In genomic region chr9:69456406-69457075, GRCm38 (mm10) we compare ENCODE assay signal across 11 mouse cellular contexts. TPM values are rescaled to one million over a fixed set of nuclear protein-coding genes. Genes with fewer than 3 reads are reported as not detected.
DNase-seq lines count a peak whose midpoint lies in the region; ATAC-seq lines count a peak whose summit lies in the region.
"Had no signal": no experiment of that assay in that cellular context is flagged by ENCODE, and none has a peak within 500 bp of the region (broad histone marks: within the 10 kb centered on the region; RNA-seq: fewer than 3 reads in every experiment).

No protein-coding gene starts in this region.

- 0 out of 2 replicates have a peak overlapping the region, but pooled peaks have one; percentile 13 for H3K9ac ChIP-seq in kidney, embryonic 16.5 days (replicated peaks; ENCODE audit: low read length)
- 0 out of 2 replicates have a peak overlapping the region, but pooled peaks have one; percentile 95 for H3K9ac ChIP-seq in heart, embryonic 14.5 days (ENCODE audit: low read length)
- no peak overlapping the region for H3K9ac ChIP-seq in neural tube, embryonic 13.5 days
- H3K9ac ChIP-seq: forebrain, embryonic 13.5 days had no signal

- H3K4me2 ChIP-seq in kidney, embryonic 16.5 days (replicated peaks; ENCODE audit: low read depth, low read length) = peak overlapping the region; percentile 73
- H3K4me2 ChIP-seq in heart, embryonic 14.5 days (ENCODE audit: low read length) = peak overlapping the region; percentile 74
- peak overlapping the region; percentile 59; the same call in 1 of the 2 replicates for H3K4me2 ChIP-seq in neural tube, embryonic 13.5 days
- H3K4me2 ChIP-seq: forebrain, embryonic 13.5 days had no signal

- H3K27me3 ChIP-seq in kidney, embryonic 16.5 days (ENCODE audit: insufficient read depth, low read length) = no peaks in the 10 kb centered on the region
- H3K27me3 ChIP-seq in heart, embryonic 14.5 days (ENCODE audit: control insufficient read depth, insufficient read depth, low read length) = no peaks in the 10 kb centered on the region
- H3K27me3 ChIP-seq in neural tube, embryonic 13.5 days = peaks cover 43% of the 10 kb centered on the region

- H3K4me1 ChIP-seq in kidney, embryonic 16.5 days (ENCODE audit: insufficient read depth, low read length) = peaks cover 66% of the 10 kb centered on the region
- H3K4me1 ChIP-seq in heart, embryonic 14.5 days (ENCODE audit: control insufficient read depth in 2 of 2, insufficient read depth in 2 of 2, low read length in 2 of 2) = peaks cover 36 to 64% of the 10 kb centered on the region in 2 experiments
- H3K4me1 ChIP-seq in neural tube, embryonic 13.5 days (replicated peaks) = peaks cover 57% of the 10 kb centered on the region

- no peak for DNase-seq in kidney, postnatal 10 days
- DNase-seq in adipocyte (ENCODE audit: low spot score) = peak; percentile 44
- no peak for DNase-seq in frontal cortex, postnatal 36 days (ENCODE audit: low spot score in 2 of 2)
- DNase-seq: left cerebral cortex, postnatal 4 days; midbrain, embryonic 14.5 days; thymus, adult 2 months had no signal

- no peak for ATAC-seq in kidney, embryonic 16.5 days (ENCODE audit: low FRiP score, low TSS enrichment)
- ATAC-seq in heart, embryonic 14.5 days (ENCODE audit: insufficient number of reproducible peaks, insufficient read depth, low FRiP score, low read depth) = no peak
- no peak for ATAC-seq in neural tube, embryonic 13.5 days (ENCODE audit: low read depth)
- ATAC-seq in activated CD4-positive, CD25-positive, alpha-beta regulatory T cell, adult 4 months = no peak
- ATAC-seq: forebrain, embryonic 13.5 days had no signal

- 73% methylated on average over 15 of the region's 15 CpGs for WGBS in kidney, embryonic 16.5 days
- 64% methylated on average over 15 of the region's 15 CpGs for WGBS in heart, embryonic 14.5 days
- 82% methylated on average over 15 of the region's 15 CpGs for WGBS in neural tube, embryonic 13.5 days

- peak overlapping the region; percentile 87 for H3K27ac ChIP-seq in kidney, embryonic 16.5 days (ENCODE audit: low read length)
- H3K27ac ChIP-seq in heart, embryonic 14.5 days (replicated peaks in 1 of 2; ENCODE audit: control insufficient read depth in 1 of 2, insufficient read depth in 1 of 2, low read depth in 2 of 2, low read length in 2 of 2) = peak overlapping the region; percentile 40 to 87; a peak in 3 of 4 replicates
- no peak overlapping the region for H3K27ac ChIP-seq in neural tube, embryonic 13.5 days (replicated peaks)
- H3K27ac ChIP-seq: forebrain, embryonic 13.5 days had no signal

- H3K4me3 ChIP-seq in kidney, embryonic 16.5 days (ENCODE audit: low read length) = no peak overlapping the region
- H3K4me3 ChIP-seq in heart, embryonic 14.5 days (ENCODE audit: control insufficient read depth in 1 of 2, insufficient read depth in 1 of 2, low read depth in 1 of 2, low read length in 2 of 2) = no peak overlapping the region
- no peak overlapping the region for H3K4me3 ChIP-seq in neural tube, embryonic 13.5 days
- H3K4me3 ChIP-seq: forebrain, embryonic 13.5 days had no signal

- H3K36me3 ChIP-seq in kidney, embryonic 16.5 days (ENCODE audit: insufficient read depth, low read length) = no peaks in the 10 kb centered on the region
- peaks cover 25% of the 10 kb centered on the region for H3K36me3 ChIP-seq in heart, embryonic 14.5 days (ENCODE audit: control insufficient read depth, insufficient read depth, low read length)
- H3K36me3 ChIP-seq in neural tube, embryonic 13.5 days = no peaks in the 10 kb centered on the region

- no peaks in the 10 kb centered on the region for H3K9me3 ChIP-seq in kidney, embryonic 16.5 days (ENCODE audit: low read length)
- H3K9me3 ChIP-seq in heart, embryonic 14.5 days (ENCODE audit: control insufficient read depth, low read length) = no peaks in the 10 kb centered on the region
- no peaks in the 10 kb centered on the region for H3K9me3 ChIP-seq in neural tube, embryonic 13.5 days
- H3K9me3 ChIP-seq: forebrain, embryonic 13.5 days had no signal

RNA-seq across cellular contexts. Expression of gene Anxa2, which starts 3.1 kb away (rescaled TPM):
- 669 and 753 TPM in 2 replicates for polyA plus RNA-seq in kidney, embryonic 16.5 days (2015; fragmentation: Nextera tagmentation; extraction: Ambion mirVana)
- 532 and 550 TPM in 2 replicates for polyA plus RNA-seq in heart, embryonic 14.5 days (2014; fragmentation: Nextera tagmentation; extraction: Ambion mirVana)
- 308 and 356 TPM in 2 replicates for polyA plus RNA-seq in neural tube, embryonic 13.5 days (2015; fragmentation: Nextera tagmentation; extraction: Ambion mirVana)
- 100 to 1,000 TPM; 237 to 239 TPM for polyA plus RNA-seq in activated CD4-positive, CD25-positive, alpha-beta regulatory T cell, adult 4 months (2017; shearing (Covaris generic))

RNA-seq across cellular contexts. Expression of gene Ice2, which starts 58.8 kb away (rescaled TPM):
- 21.0 and 22.1 TPM in 2 replicates for polyA plus RNA-seq in kidney, embryonic 16.5 days (2015; fragmentation: Nextera tagmentation; extraction: Ambion mirVana)
- 10.9 and 13.9 TPM in 2 replicates for polyA plus RNA-seq in heart, embryonic 14.5 days (2014; fragmentation: Nextera tagmentation; extraction: Ambion mirVana)
- 10.6 and 12.6 TPM in 2 replicates for polyA plus RNA-seq in neural tube, embryonic 13.5 days (2015; fragmentation: Nextera tagmentation; extraction: Ambion mirVana)
- 10 to 100 TPM; 12.8 to 16.0 TPM for polyA plus RNA-seq in activated CD4-positive, CD25-positive, alpha-beta regulatory T cell, adult 4 months (2017; shearing (Covaris generic))
